Mouse (Mus musculus) lung, adult 2 months (tissue): ENCODE measurements around the gene Mllt10. TPM values are rescaled to one million over a fixed set of nuclear protein-coding genes. Genes with fewer than 3 reads are reported as not detected.

Source experiments
- DNase-seq: peaks from one replicate; pipeline ENCODE4 v3.0.0; 2022
- H3K4me1 ChIP-seq: fragments of 200-500 bp; 2 replicates; pipeline ENCODE4 v1.6.1; 2011; ENCODE audit warnings: low read length; ENCODE audit not compliant: control insufficient read depth, insufficient read depth
- H3K4me3 ChIP-seq: fragments of 200-500 bp; replicated peaks from 2 replicates; pipeline ENCODE3; 2011; ENCODE audit warnings: low read depth, mild to moderate bottlenecking, control low read depth, low read length; ENCODE audit errors: extremely low read depth
- CTCF ChIP-seq: fragments of 200-500 bp; IDR thresholded peaks from 2 replicates; pipeline ENCODE4 v1.5.1; 2011; ENCODE audit warnings: mild to moderate bottlenecking, low read length, control low read depth; ENCODE audit not compliant: insufficient read depth
- POLR2A ChIP-seq: fragments of 200-500 bp; IDR thresholded peaks from 2 replicates; pipeline ENCODE4 v1.6.1; 2011; ENCODE audit warnings: low read depth, mild to moderate bottlenecking, control low read depth, low read length, borderline replicate concordance; ENCODE audit errors: extremely low read depth
- WGBS: fragments of 180-500 bp; shearing (Covaris S2); methylation state at CpG from one replicate; pipeline ENCODE4 v1.1.7; 2018; 5-methylcytosine and 5-hydroxymethylcytosine counted together
- polyA plus RNA-seq: library from polyadenylated mRNA; depleted of rRNA; stranded (reverse); fragments of >200 nt; gene quantifications from 2 replicates; pipeline ENCODE4 v1.2.3, GENCODE M21; 2012

The Mllt10 gene
- polyA plus RNA-seq, 1 experiment = 34.7 TPM

DNA sequence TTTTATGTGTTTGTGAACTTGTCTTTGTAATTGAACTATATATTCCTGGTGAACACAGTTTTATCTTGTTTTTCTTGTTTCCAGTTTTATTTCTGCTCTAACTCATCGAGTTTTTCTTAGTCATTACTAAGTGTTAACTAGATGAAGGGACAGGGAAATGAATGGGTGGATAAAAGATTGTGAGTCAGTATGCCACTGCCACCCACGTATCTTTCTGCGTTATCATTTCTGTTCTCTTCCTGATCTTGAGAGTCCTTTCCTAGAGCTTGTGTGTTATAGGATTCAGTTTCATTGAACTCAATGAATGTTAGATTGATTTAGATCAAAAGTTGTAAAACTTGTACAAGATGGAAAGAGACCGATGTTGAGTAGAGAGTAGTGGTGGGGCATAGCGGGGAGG, 125.3 kb downstream of the Mllt10 start:
- H3K4me1 ChIP-seq = no peaks in the 10 kb centered on the region
- no peak for DNase-seq
- TF ChIP-seq POLR2A = no peak
- TF ChIP-seq CTCF = no peak
- WGBS = 92% methylated on average over 5 of the region's 5 CpGs
- H3K4me3 ChIP-seq = no peak overlapping the region

GRCm38 (mm10) chr2:18181631-18182030, 126.6 kb downstream of the Mllt10 start:
- Histone ChIP-seq H3K4me3 (no peak overlapping the region), H3K4me1 (no peaks in the 10 kb centered on the region)
- TF ChIP-seq POLR2A = no peak
- no peak for TF ChIP-seq CTCF
- 64% methylated on average over 3 of the region's 3 CpGs for WGBS
- DNase-seq = no peak

GRCm38 (mm10) chr2:18183079-18183478, 128.0 kb downstream of the Mllt10 start:
- Histone ChIP-seq H3K4me1 (no peaks in the 10 kb centered on the region), H3K4me3 (no peak overlapping the region)
- DNase-seq = no peak
- no peak for TF ChIP-seq CTCF
- no peak for TF ChIP-seq POLR2A

- Histone ChIP-seq H3K4me1 (no peaks in the 10 kb centered on the region), H3K4me3 (no peak overlapping the region)
- TF ChIP-seq CTCF (no peak), POLR2A (no peak)
- DNase-seq = no peak
- WGBS = 98% methylated on average over 2 of the region's 2 CpGs
Measured at GRCm38 (mm10) chr2:18188367-18188766, 133.3 kb downstream of the Mllt10 start.

- DNase-seq = no peak
- H3K4me3 ChIP-seq = no peak overlapping the region
- no peak for TF ChIP-seq POLR2A
- TF ChIP-seq CTCF = no peak
- 72% methylated on average over 4 of the region's 4 CpGs for WGBS
- no peaks in the 10 kb centered on the region for H3K4me1 ChIP-seq
Measured at GRCm38 (mm10) chr2:18195285-18195684, 140.2 kb downstream of the Mllt10 start.

DNA sequence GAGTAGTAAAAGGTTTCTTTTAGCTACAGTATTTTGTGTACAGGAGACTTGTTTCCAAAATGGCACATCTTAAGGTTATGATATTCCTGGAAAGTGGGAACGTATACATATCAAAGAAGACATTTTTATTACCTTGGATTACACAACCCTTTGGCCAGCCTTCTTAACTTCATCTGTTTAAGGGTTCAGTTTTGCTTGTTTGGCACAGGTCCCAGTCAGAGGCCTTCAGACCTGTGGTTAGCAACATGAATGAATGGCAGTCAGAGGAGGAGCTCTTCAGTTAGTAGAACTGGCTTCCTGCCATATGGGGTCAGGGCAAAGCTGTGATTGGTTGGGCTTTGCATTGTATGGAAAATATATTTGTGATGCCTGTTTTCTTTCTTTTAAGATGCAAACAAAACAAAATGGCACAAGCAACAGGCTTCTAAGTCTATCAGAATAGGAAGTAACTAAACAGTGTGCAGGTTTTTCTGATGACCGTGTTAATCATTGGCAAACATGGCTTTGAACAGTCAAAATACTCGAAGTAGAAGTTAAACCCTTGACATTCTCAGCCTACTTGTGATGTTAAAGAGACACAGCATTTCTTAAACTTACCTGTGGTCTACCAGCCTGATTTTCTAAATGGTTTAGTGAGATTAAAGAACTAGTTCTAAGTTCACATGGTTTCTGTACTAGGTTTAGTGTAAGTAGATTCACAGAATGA, 140.8 kb downstream of the Mllt10 start:
- 59% methylated on average over 3 of the region's 3 CpGs for WGBS
- Histone ChIP-seq H3K4me1 (no peaks in the 10 kb centered on the region), H3K4me3 (no peak overlapping the region)
- TF ChIP-seq POLR2A (no peak), CTCF (no peak)
- peak; percentile 34 for DNase-seq

DNA sequence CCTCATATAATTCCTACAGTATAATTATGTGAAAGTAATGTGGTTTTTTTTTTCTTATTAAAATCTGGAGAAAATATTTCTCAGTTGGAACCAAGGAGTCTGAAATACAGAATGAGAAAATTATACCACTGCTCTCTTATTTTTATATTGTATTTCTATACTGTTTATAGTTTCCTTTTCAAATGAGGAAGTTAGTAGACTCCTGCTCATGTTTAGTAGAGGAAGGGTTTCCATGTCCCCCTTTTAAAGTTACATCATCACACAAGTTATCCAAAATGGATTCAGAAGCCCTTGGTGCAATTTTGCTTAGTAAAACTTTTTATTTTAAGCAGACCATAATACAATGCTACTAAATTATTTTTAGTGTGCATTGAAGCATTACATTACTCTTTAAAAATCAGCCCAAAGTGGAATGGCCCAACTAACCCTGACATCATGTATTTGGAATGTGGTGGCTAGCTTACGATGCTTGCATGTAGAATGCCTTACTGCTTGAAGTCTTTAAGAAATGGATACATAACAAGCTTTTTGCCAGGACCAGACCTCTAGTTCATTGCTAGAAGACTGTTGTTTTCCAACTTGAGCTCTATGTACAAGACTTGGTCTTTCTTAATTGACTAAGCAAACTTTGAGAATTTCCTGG, 146.9 kb downstream of the Mllt10 start:
- no peak for DNase-seq
- 68% methylated on average over 1 of the region's 1 CpGs for WGBS
- TF ChIP-seq CTCF (no peak), POLR2A (no peak)
- Histone ChIP-seq H3K4me3 (no peak overlapping the region), H3K4me1 (no peaks in the 10 kb centered on the region)

GRCm38 (mm10) chr2:18202923-18203322, 147.9 kb downstream of the Mllt10 start:
- Histone ChIP-seq H3K4me3 (no peak overlapping the region), H3K4me1 (no peaks in the 10 kb centered on the region)
- over 99% methylated on average over 4 of the region's 4 CpGs for WGBS
- no peak for TF ChIP-seq POLR2A
- TF ChIP-seq CTCF = no peak
- DNase-seq = no peak

DNA sequence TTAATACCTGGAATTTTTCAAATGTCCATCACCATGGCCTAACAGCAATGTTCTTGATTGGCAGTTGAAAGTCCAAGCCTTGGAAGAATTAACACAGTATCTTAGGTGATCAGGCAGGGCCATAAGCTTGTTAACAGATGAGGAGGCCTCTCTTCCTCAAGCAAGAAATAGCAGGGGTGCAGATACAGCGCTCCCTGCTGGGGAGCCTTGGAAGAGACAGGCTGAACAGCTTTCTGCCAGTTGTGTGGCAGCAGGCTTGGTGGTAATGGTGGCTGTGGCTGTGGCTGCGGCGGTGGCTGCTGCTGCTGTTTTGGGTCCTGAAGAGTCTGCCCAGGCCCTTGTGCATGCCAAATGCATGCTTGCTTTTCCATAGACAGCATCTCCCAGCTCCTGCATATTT, 150.1 kb downstream of the Mllt10 start:
- TF ChIP-seq POLR2A (no peak), CTCF (peak; percentile 81)
- DNase-seq = peak; percentile 73
- no peak overlapping the region for H3K4me3 ChIP-seq

GRCm38 (mm10) chr2:18206811-18207210, 151.8 kb downstream of the Mllt10 start:
- Histone ChIP-seq H3K4me1 (no peaks in the 10 kb centered on the region), H3K4me3 (no peak overlapping the region)
- WGBS = 80% methylated on average over 10 of the region's 10 CpGs
- TF ChIP-seq CTCF = no peak
- no peak for TF ChIP-seq POLR2A
- DNase-seq = no peak

More for the DNA sequence above, 150.1 kb downstream of the Mllt10 start:
- 71% methylated on average over 3 of the region's 3 CpGs for WGBS
- H3K4me1 ChIP-seq = no peaks in the 10 kb centered on the region
